Mouse (Mus musculus) lung, adult 2 months (tissue): ENCODE measurements around the gene Fkbp5.

ENCODE experiments used
- CTCF ChIP-seq: fragments of 200-500 bp; IDR thresholded peaks from 2 replicates; pipeline ENCODE4 v1.5.1; 2011; ENCODE audit warnings: mild to moderate bottlenecking, low read length, control low read depth; ENCODE audit not compliant: insufficient read depth
- POLR2A ChIP-seq: fragments of 200-500 bp; IDR thresholded peaks from 2 replicates; pipeline ENCODE4 v1.6.1; 2011; ENCODE audit warnings: low read depth, mild to moderate bottlenecking, control low read depth, low read length, borderline replicate concordance; ENCODE audit errors: extremely low read depth

DNA sequence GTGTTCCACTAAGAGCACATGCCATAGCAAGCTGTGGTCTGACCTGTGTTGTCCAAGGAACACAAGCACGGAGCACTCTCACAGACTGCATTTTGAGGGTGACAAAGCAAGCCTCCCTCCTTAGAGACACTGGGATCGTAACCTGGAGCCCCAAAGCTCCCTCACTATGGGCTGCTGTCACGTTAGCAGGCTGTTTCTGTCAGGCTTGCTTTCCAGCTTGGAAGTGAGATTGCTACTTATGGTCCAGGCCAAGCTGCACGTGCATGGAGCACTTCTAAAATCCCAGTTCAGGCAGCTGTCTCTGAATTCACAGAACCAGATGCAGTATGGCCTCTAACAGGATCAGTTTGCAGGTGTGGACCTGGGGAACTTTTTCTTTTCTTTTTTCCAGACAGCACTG is 106.6 kb downstream of the Fkbp5 start:
- no peak for TF ChIP-seq POLR2A
- no peak for TF ChIP-seq CTCF
